Mouse (Mus musculus) neural tube, embryonic 10.5 days (tissue): Measurements from ENCODE around the gene Megf9.
A peak's percentile ranks its signal among the peaks of the same experiment; 100 is the strongest.

Experiments
- DNase-seq: peaks from one replicate; pipeline ENCODE4 v3.0.0-alpha.2; 2017; ENCODE audit warnings: low spot score; ENCODE audit errors: extremely low spot score

Gene Megf9

GRCm38 (mm10) chr4:70534891-70535269 is at the start of gene Megf9:
Megf9 (minus strand) TSS chr4:70534995.
- peak; percentile 95 for DNase-seq

DNA sequence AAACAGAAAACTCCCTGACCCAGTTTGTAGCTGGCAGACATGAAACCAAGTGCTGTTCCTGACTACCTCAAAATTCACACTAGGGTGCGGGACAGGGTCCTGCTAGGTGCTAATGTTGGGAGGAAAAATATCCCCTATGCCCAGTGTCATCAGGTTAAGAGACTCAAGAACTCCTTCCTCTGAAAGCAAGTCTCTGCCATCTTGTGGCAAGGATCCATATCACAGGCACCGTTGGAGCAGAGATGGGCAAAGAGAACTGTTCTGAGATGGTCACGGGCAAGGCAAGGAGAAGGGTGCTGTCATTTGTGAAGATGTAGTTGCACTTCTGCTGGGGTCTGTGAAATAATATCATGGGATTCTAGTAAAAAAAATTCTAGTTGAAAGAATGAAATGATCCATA is 44.9 kb upstream of the Megf9 start:
- peak; percentile 20 for DNase-seq

DNA sequence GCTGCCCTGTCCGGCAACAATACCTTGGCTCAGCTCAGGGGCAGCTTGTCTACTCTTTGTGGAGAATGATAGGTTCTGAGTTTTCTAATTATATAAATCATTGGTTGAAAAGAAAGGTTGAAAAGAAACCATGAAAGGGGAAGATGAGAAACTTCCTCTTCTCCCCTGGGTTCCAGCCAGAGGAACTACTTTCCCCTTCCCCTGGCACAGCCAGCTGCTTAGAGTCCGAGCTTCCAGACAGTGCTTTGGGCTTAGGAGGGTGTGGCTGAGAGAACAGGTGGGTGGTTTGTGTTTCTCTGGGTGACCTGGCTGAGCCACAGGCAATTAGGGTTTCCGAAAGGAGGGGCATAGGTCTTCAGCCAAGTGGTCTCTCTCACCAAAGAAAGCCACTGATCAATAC is 43.5 kb upstream of the Megf9 start:
- no peak for DNase-seq

GRCm38 (mm10) chr4:70576096-70576495 is 41.3 kb upstream of the Megf9 start:
- no peak for DNase-seq

DNA sequence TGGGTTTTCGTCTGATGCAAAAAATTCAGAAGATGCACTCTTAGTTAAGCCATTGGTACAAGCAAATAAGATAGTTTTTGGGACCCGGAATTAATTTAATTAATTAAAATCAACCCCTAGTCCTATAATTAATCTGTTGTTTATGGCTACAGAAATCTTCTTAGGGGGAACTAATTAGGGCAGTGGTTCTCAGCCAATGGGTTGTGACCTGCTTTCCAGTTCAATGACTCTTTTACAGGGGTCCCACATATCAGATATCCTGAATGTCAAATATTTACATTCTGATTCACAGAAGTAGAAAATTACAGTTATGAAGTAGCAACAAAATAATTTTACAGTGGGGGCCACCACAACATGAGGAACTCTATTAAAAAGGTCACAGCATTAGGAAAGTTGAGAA is 39.1 kb upstream of the Megf9 start:
- no peak for DNase-seq

GRCm38 (mm10) chr4:70553888-70554287 is 19.1 kb upstream of the Megf9 start:
- DNase-seq = no peak

DNA sequence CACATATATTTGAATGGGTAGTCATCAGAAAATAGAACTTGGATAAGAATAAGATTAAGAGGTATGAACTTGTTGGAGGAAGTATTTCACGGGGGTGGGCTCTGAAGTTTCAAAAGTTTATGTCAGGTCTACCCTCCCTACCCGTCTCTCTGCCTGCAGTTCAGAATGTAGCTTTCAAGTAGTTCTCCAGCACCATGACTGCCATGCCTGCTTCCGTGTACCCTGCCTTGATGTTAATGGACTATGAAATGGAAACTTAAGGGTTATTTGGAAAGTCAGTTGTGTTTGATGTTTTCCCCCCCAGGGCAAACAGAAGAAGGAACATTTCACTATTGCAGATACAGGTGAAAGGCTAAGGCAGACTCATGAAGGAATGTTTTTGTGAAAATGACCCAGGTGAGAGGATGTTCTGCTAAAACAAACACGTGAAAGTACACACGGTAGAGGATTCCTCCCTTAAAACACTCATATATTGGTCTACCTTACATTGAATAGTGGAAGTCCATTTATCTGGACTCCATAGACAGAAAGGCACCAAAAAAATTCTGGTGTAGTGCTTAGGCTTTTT is 18.5 kb upstream of the Megf9 start:
- no peak for DNase-seq

DNA sequence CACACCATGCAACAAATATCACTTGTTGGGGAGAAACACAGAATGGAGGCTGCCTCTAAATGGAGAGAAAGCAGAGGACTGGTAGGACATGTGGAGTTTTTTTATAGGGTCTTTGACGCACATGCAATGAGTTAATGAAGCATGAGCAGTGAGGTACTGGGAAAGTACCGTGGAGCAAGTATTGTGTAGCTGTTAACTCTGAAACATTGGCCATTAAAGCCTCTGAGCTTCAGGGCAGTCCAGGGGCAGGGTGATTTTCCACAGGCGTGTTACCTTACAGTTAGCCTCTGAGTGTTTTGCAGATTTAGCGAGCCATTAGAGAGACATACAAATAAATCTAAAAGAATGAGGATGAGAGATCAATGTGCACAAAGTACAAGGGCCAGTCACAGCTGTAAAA is 17.3 kb upstream of the Megf9 start:
- DNase-seq = no peak

GRCm38 (mm10) chr4:70547411-70548148 is 12.8 kb upstream of the Megf9 start:
- no peak for DNase-seq

GRCm38 (mm10) chr4:70545869-70546542 is 11.2 kb upstream of the Megf9 start:
- DNase-seq = no peak

DNA sequence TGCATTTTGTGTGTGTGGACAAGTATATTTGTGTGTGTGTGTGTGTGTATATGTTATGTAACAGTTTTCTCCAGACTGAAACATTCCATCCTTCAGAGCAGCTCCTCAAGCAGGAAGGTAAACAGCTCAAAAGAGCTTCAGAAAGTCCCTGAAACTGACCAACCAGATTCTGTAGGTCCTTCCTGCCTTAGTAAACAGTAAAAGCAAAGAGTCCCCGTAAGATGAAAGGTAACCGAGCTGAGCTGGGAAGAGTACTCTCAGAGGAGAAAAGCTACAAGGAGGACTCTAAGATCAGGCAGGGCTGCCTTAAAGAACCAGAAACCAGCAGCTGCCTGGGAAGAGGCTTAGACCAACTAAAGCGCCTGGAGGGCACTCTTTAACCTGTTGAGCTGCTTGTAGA is 9.6 kb upstream of the Megf9 start:
- DNase-seq = no peak

- DNase-seq = no peak
Measured at GRCm38 (mm10) chr4:70542387-70542786, 7.6 kb upstream of the Megf9 start.

- DNase-seq = no peak
Measured at GRCm38 (mm10) chr4:70540743-70541142, 5.9 kb upstream of the Megf9 start.

DNA sequence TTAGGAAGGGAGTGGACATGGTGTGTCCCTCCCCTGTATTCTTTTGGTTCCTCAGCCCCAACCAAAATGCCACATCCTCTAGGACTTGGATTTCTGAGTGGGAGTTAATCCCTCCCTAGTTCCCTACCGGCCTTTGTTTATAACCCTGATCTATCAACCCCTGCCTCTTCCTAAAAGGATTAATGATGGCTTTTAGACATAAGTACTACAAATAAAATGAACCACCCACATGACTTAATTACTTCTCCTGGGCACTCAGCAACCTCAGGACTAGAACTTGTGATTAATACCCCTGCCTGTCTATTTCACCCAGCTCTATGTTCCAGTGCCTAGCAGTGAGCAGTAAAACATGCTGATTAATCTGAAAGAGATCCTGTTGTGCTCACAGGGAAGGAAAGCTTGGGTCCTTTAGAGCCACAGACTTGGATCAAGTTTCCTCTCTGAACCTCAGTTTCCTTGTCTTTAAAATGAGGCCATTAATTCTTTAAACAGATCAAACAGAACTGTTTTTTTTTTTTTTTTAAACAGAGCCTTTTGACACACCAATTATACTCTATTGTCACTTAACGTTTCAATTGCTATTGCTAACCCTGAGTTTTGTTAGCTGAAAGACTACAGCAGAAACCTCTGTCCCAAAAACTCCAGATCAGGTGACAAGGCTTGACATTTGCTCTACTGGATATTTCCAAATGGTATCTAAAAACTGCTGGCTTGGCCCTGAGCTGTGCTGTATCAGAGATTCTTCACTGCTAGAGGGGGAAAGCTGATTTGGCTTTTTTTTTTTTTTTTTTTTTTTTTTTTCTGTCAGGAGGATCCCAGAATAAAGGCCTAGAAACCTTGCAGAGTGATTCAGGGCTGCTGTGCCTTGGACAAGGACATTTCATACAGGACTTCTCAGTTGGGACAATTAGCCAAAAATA is 2.1 kb upstream of the Megf9 start:
- DNase-seq = peak; percentile 15

- peak; percentile 60 for DNase-seq
Measured at GRCm38 (mm10) chr4:70535711-70536311, 1.0 kb upstream of the Megf9 start.

GRCm38 (mm10) chr4:70535289-70535688 is 494 bp upstream of the Megf9 start:
- DNase-seq = no peak

DNA sequence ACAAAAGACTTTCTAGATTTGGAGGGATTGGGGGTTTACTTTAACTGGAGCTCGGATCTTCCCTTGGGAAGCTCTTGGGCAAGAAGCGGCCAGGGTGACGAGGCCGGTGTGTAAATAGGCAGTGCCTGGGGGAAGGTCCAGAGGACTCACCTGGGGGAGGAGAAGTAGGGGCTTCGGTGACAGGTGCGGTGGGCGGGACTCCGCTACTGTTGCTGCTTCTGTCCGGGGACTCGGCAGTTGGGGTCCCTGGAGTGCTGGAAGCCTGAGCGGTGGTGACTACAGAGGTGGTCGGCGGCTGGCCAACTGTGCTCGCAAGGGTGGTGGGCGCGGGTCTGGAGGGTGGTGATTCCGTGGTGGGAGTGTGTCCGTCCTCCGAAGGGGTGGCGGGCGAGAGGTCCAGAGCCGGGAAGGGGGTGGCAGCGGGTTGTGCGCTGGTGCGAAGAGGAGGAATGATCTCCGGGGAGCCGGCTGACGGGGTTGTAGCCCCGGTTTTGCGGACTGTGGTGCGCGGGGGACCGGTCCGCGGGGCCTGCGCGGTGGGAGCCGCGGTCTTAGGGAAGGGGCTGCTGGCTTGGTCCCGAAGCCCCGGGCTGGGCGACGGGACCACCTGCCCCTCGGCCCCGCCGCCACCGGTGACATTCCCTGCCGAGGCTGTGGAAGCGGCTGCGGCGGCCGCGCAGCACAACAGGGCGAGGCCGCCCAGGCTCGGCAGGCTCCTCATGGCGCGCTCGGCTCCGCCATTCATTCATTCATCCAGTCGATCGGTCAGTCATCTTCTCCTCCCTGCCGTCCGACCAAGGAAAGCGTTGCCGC is 511 bp downstream of the Megf9 start:
- peak; percentile 60 for DNase-seq

DNA sequence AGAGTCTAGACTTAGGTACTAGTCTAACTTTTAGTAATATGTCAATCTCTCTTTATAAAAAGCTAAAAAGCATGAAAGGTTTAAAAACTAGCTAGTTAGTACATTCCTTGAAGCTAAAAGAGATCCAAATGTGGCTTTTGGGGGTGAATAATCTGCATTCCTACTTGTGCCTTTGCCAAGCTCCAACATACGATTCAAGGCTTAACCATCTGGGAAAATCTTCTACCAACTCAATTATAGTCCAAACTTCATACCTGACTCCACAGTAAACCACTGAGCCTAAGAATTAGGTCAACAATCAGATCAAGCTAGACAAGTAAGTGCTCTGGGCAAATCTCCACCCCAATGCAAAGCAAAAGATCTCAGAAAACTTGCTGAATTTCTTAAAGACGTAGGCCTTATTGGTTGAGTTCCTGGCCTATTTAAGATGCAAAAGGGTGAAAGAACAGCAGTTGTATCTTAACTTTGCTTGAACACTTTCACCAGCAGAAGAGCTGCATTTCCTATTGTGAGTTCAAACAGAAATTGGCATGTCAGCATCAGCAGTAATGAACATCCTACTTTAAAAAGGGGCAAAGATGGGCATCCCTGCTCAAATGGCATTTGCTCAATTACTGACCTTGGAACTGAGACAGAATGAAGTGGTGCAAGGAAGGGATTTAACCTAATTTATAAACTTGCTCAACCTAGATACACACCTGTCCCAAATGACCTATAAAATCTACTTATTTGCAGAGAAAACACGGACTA is 1.6 kb downstream of the Megf9 start:
- no peak for DNase-seq

- DNase-seq = no peak
Measured at GRCm38 (mm10) chr4:70531021-70531420, 3.8 kb downstream of the Megf9 start.

DNA sequence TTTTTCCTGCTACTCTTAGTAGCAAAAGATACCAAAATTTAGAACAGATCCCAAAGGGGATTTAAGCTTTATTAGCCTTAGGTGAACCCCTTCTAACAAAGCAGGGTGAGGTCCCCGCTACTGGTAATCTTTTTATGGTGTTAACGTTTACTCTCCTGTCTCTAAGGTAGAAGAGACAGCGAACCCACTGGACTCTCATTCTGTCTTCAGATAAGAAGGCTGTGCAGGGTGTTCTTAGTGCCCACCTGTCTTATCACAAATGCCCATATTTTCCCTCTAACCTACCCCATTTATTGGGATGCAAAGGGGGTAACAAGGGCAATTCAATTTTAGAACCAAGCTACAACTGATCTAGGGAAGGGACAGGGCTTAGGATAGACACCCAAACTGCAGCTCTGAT is 6.2 kb downstream of the Megf9 start:
- DNase-seq = no peak
